Mouse (Mus musculus): Measurements from ENCODE around the gene Tnfrsf8. TPM values are rescaled to one million over a fixed set of nuclear protein-coding genes. Genes with fewer than 3 reads are reported as not detected.
A peak's percentile ranks its signal among the peaks of the same experiment; 100 is the strongest.
"Not testable (repeated sequence)": the region's sequence is repeated elsewhere in the genome, so short reads cannot be mapped to it uniquely, and the experiment has no call there.

The Tnfrsf8 gene
- total RNA-seq, 2 experiments from 2014 or later = not detected

GRCm38 (mm10) chr4:145313256-145313655 is 1.7 kb downstream of the Tnfrsf8 start:
- ATAC-seq (replicated peaks; ENCODE audit: low FRiP score, poor library complexity, severe bottlenecking) = no peak

DNA sequence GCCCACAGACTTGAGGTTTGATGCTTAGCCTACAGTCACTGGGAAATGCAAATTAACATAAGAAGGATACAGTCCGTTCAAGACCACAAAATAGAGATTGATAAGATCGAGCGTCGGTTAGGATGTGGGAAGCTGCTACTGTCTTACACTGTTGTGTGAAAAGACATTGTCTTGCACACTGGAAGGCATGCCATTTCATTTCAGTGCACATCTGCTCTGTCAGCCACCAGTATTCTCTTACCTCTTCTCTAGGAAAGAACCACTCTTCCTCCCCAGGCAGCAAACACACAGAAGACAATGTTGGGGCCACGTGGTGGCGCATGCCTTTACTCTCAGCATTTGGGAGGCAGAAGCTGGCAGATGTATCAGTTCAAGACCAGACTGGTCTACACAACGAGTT is 2.4 kb downstream of the Tnfrsf8 start:
- ATAC-seq (replicated peaks; ENCODE audit: low FRiP score, poor library complexity, severe bottlenecking) = no peak

DNA sequence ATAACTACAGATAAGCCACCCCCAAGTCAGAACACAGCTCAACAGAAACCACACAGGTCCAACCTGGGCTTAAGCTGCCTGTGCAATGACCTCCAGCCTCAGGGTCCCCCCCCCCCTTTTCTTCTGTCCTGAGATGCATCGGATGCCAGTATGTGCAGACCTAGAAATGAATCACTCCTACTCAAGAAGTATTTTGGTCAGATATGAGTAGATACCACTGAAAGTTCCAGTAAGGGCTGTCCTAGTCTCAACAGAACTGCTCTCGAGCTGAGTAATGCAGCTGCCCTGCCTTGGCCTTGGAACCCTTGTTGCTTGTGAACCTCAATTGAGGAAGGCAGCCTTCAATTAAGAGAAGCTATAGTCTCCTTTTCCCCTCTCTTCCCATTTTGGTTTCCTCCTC is 4.1 kb downstream of the Tnfrsf8 start:
- ATAC-seq (replicated peaks; ENCODE audit: low FRiP score, poor library complexity, severe bottlenecking) = no peak

DNA sequence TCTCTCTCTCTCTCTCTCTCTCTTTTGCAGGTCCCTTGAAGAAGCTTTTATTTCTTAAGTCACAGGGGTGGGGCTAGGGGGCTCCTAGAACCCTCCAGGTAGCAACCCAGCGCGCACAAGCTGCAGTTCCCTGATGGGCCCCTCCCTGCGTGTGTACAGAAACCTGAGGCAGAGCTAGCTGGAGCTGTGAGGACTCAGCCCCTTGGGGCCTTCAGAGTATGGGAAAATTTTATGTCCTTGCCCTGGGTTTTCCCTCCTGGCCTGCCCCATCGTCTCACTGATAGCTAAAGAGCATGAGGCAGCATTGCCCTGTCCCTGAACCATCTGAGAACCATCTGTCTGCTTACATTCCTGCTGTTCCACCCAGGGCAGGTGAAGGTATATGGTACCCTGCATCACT is 8.5 kb downstream of the Tnfrsf8 start:
- no peak for ATAC-seq (replicated peaks; ENCODE audit: low FRiP score, poor library complexity, severe bottlenecking)

- not testable (repeated sequence) for ATAC-seq (replicated peaks; ENCODE audit: low FRiP score, poor library complexity, severe bottlenecking)
Observed at GRCm38 (mm10) chr4:145305661-145306362, 9.2 kb downstream of the Tnfrsf8 start.

DNA sequence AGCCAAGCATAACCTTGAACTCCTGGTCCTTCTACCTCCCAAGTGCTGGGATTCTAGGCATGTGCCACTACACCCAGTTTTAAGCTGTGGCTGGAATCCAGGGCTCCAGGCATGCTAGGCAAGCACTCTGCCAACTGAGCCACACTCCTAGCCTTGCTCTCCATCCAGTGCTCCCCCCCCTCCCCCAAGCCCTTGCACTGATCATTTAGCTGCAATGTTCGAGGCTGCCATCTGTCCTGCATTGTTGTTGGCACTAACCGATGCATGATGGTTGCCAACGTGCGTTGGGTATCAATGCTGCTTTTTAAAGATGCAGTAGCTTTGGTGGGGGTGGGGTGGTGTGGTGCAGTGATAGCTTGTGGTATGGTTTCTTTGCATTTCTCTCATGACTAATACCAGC is 10.9 kb downstream of the Tnfrsf8 start:
- no peak for ATAC-seq (replicated peaks; ENCODE audit: low FRiP score, poor library complexity, severe bottlenecking)

GRCm38 (mm10) chr4:145302106-145302505 is 12.9 kb downstream of the Tnfrsf8 start:
- no peak for ATAC-seq (replicated peaks; ENCODE audit: low FRiP score, poor library complexity, severe bottlenecking)

GRCm38 (mm10) chr4:145300210-145300927 is 14.6 kb downstream of the Tnfrsf8 start:
- ATAC-seq (replicated peaks; ENCODE audit: low FRiP score, poor library complexity, severe bottlenecking) = no peak

GRCm38 (mm10) chr4:145299355-145299754 is 15.6 kb downstream of the Tnfrsf8 start:
- no peak for ATAC-seq (replicated peaks; ENCODE audit: low FRiP score, poor library complexity, severe bottlenecking)

DNA sequence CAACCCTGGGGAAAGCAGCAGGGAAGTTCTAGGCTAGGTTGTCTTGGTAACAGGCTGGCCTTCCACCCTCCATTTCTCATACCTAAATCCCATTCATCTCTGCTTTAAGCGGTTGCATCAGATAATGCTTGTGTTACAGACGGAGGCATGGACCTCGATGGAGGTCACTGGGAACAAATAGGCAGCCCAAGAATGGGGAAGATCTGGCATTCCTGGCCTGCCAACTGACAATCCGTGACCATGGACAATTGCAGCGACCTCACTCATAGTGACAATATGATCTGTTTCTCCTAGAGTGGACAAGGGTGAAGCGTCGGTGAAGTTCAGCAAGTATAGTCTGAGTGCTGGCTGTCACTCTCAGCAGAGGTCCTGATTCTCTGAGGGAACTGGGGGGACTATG is 16.1 kb downstream of the Tnfrsf8 start:
- ATAC-seq (replicated peaks; ENCODE audit: low FRiP score, poor library complexity, severe bottlenecking) = no peak

DNA sequence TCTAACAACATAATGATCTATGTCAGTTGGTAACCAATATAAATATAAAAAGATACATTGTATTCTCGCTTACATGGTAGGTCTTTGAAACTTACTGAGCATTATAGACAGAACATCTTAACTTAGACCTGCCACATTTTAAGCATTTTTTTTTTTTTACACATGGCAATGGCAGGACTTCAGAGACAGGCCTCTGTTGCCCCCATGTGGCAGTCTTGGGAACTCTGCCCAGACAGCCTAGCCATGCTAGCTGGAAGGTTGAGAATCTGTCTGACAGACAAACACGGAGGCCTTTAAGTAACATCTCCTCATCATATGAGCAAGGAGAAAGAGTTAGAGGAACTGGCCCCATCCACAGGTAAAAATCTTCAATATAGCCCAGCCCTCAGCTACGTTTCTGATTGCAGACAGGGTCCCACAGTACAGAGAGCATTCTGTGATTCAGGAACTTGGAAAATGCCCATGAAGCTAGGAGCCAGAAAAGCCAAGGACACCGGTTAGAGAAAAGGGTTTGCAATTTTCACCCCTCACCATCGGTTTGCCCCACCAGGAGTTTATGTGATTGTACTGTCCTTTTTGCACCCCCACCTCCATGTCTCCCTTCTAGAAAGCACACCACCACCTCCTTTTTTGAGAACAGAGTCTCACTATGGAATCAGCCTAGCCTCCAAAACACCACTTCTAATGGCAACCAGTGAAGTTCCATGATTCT is 19.2 kb downstream of the Tnfrsf8 start:
- no peak for ATAC-seq (replicated peaks; ENCODE audit: low FRiP score, poor library complexity, severe bottlenecking)

- ATAC-seq (replicated peaks; ENCODE audit: low FRiP score, poor library complexity, severe bottlenecking) = no peak
Observed at GRCm38 (mm10) chr4:145294588-145294987, 20.4 kb downstream of the Tnfrsf8 start.

DNA sequence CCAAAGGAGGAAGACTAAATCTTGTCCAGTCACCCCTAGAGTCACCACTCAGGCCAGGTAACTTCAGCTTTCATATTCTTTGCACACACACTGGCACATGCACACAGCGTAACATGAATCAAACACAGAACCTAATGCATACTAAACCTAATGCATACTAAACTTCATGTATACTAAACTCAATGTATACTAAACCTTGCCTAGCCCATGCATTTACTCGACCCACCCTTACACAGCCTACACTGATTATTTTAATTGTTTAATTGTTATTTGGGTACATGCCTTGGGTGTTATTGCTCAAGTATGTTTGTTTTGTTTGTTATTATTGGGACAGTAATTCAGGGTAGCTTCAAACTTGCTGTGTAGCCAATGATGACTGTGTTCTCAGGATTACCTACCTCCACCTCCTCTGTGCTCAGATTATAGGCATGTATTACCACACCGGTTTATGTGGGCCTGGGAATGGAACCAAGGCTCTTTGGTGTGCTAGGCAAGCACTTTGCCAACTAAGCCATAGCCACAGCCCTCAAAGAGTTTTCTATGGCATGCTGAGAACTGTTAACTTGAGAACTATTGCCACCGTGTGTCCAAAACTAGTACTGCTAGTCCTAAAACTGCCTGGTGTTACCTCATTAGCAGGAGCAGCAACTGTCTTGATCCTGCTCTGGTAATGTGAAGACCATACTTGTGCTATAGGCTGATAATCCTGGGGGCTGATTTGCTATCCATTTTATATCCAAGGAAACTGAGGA is 28.4 kb downstream of the Tnfrsf8 start:
- peak; percentile 63; the same call in 1 of the 2 replicates for ATAC-seq (replicated peaks; ENCODE audit: low FRiP score, poor library complexity, severe bottlenecking)

- ATAC-seq (replicated peaks; ENCODE audit: low FRiP score, poor library complexity, severe bottlenecking) = no peak
Observed at GRCm38 (mm10) chr4:145284675-145285074, 30.3 kb downstream of the Tnfrsf8 start.

- no peak for ATAC-seq (replicated peaks; ENCODE audit: low FRiP score, poor library complexity, severe bottlenecking)
Observed at GRCm38 (mm10) chr4:145283441-145283840, 31.5 kb downstream of the Tnfrsf8 start.

DNA sequence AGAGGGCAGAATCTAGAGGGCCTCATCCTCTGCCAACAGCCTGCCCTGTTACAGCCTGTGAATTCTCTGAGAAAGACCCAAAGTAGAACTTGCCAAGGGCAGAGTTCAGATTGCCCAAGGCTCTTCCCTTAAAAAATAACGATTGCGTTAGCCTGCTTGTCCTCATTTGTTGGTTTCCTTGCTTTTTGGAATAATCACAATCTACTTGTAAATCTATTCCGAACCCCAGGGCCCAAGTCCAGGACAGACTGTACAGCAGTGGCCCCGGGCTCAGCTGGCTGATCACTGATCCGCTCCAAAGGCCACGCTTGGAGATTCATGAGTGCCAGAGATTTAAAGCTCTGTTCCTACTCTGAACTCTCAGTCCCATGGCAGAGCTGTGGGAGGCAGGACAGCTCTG is 34.0 kb downstream of the Tnfrsf8 start:
- ATAC-seq (replicated peaks; ENCODE audit: low FRiP score, poor library complexity, severe bottlenecking) = no peak

DNA sequence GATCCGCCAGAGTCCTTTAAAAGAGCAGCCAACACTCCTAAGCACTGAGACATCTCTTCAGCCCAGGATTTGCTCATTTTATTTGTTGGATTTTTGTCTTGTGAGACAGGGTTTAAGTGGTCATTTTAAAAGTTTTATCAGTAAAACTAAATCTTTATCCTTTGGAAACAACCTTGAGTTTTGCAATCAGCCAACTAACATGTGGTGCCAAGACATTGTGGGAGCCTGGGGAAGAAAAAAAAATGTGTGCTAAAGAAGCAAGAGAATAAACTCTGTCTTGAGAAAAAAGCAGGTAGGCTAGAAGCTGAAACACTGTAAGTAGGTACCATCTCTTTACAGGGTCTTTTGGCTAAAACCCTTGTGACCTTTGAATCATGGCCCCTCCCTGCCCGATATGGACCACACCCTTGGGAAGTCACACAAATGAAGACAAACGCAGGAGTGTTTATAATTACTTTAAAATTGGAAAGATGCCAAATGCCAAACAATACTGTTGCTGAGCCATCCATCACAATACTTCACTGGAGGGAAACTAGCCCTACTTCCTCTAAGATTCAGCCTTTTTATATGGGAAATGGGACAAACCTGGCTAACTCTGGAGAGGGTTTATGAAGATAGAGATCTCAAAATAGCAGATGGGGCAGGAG is 36.1 kb downstream of the Tnfrsf8 start:
- ATAC-seq (replicated peaks; ENCODE audit: low FRiP score, poor library complexity, severe bottlenecking) = no peak

DNA sequence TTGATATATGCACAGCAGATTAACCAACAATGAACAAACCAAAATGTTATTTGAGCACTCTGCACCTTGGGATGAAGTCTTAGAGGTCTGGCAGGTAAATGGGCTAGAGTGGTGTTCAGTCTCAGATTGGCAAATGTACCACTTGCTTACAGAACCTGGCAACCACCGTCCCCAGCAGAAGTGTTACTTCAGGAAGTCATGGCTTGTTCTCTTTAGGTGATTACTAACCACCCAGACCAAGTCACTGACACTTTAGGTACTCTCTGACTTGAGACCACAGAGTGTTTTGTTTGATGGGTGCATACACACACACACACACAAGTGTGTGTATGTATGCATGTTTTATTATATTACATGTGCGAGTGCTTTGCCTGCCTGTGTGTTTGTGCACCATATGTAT is 36.7 kb downstream of the Tnfrsf8 start:
- no peak for ATAC-seq (replicated peaks; ENCODE audit: low FRiP score, poor library complexity, severe bottlenecking)

DNA sequence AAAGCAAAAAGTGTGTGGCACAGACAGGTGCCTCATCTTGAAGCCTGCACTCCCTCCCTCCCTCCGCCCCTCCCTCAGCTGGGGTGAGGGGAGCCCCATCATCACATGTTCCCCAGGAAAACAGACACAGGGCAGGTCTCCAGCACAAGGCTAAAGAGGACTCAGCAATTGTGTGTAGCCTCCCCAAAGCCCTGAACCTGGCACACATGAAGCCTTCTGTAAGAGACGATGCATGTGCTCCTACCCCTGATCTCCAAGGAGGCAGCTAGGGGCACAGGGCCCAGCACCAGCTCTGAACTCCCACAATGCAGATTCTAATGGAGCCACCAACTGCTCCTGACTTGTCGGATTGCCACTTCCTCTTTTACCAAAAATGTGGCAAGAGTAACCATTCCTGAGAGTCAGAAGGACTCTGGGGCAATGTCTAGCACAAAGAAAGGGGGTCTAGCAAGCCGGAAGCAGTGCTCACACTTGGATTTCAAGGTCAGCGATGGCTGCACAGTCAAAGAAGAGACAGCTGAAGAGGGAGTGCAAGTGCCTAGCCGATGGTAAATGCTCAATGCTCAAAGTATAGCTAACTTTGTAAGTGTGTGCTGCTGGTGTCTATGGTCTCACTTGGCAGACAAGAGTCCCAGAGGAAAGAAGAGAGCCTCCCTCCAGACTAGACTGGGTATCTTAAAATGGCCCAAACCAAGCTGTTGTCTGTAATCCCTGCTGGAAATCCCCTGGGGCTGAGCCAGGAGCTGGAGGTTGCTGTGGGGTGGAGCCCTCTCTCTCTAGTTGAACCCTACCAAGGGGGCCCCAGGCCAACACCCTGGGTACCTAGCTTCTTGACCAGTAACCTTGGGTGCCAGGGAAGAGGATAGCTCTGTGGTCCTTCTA is 38.4 kb downstream of the Tnfrsf8 start:
- no peak for ATAC-seq (replicated peaks; ENCODE audit: low FRiP score, poor library complexity, severe bottlenecking)
